Mouse (Mus musculus) brain, embryonic 14.5 days (tissue): ENCODE measurements at regions not wholly inside any gene's neighbourhood (a gene's known extent, or its start where the extent isn't known, plus 50 kb on each side); places are given as distances from the start of the nearest gene placed in this dataset.

ENCODE experiments used
- CTCF ChIP-seq: fragments of 200-500 bp; IDR thresholded peaks from 2 replicates; pipeline ENCODE4 v1.5.1; 2012; ENCODE audit warnings: inconsistent platforms, mild to moderate bottlenecking, moderate library complexity, borderline replicate concordance; ENCODE audit not compliant: insufficient read depth, insufficient read length; ENCODE audit errors: extremely low read depth
- POLR2A ChIP-seq: fragments of 200-500 bp; IDR thresholded peaks from 2 replicates; pipeline ENCODE4 v1.6.1; 2012; ENCODE audit warnings: mild to moderate bottlenecking, inconsistent platforms, borderline replicate concordance; ENCODE audit not compliant: poor library complexity, insufficient read depth, insufficient read length, severe bottlenecking; ENCODE audit errors: extremely low read depth

- no peak for TF ChIP-seq POLR2A
- no peak for TF ChIP-seq CTCF
Observed at GRCm38 (mm10) chr1:137079401-137080003, 119.3 kb upstream of the Nr5a2 start.
